Comparison of ENCODE assay signal across 13 mouse cellular contexts in genomic region chr5:32066015-32066734, GRCm38 (mm10).
DNase-seq lines count a peak whose midpoint lies in the region; ATAC-seq and TF ChIP-seq lines count a peak whose summit lies in the region.
"Had no signal": no experiment of that assay in that cellular context is flagged by ENCODE, and none has a peak within 500 bp of the region (broad histone marks: within the 10 kb centered on the region; RNA-seq: fewer than 3 reads in every experiment).

No protein-coding gene starts in this region.

- no peak for ATAC-seq in heart, embryonic 14.5 days (ENCODE audit: insufficient number of reproducible peaks, insufficient read depth, low FRiP score, low read depth)
- ATAC-seq in lung, embryonic 15.5 days (ENCODE audit: borderline replicate concordance, extremely low read depth, low FRiP score, low TSS enrichment) = peak; percentile 30; the same call in 1 of the 2 replicates
- 0 out of 2 replicates have a peak, but pooled peaks have one; percentile 32 for ATAC-seq in embryonic facial prominence, embryonic 15.5 days (ENCODE audit: insufficient number of reproducible peaks, low FRiP score, low TSS enrichment, low read depth)
- ATAC-seq in limb, embryonic 14.5 days (ENCODE audit: low FRiP score, low read depth) = no peak; the same call in 1 of the 2 replicates
- no peak for ATAC-seq in granulocyte monocyte progenitor cell, adult 5-6 weeks (replicated peaks; ENCODE audit: poor library complexity, severe bottlenecking)
- no peak for ATAC-seq in frontal cortex, adult (ENCODE audit: low TSS enrichment)
- ATAC-seq: CD4-positive, CD25-positive, alpha-beta regulatory T cell, adult 4 months had no signal

- TF ChIP-seq POLR2A in limb, embryonic 14.5 days (IDR thresholded peaks at IDR 0.05; ENCODE audit: borderline replicate concordance, extremely low read depth, insufficient read depth, insufficient read length) = no peak

- H3K27me3 ChIP-seq in heart, embryonic 14.5 days (ENCODE audit: control insufficient read depth, insufficient read depth, low read length) = no peaks in the 10 kb centered on the region
- H3K27me3 ChIP-seq in lung, embryonic 15.5 days = no peaks in the 10 kb centered on the region
- no peaks in the 10 kb centered on the region for H3K27me3 ChIP-seq in embryonic facial prominence, embryonic 15.5 days
- no peaks in the 10 kb centered on the region for H3K27me3 ChIP-seq in limb, embryonic 14.5 days (ENCODE audit: control insufficient read depth, insufficient read depth, low read length)
- H3K27me3 ChIP-seq: hindbrain, embryonic 13.5 days had no signal

- peaks cover 12 to 21% of the 10 kb centered on the region in 2 experiments for H3K4me1 ChIP-seq in heart, embryonic 14.5 days (ENCODE audit: control insufficient read depth in 2 of 2, insufficient read depth in 2 of 2, low read length in 2 of 2)
- H3K4me1 ChIP-seq in lung, embryonic 15.5 days = peaks cover 21% of the 10 kb centered on the region
- peaks cover 45% of the 10 kb centered on the region for H3K4me1 ChIP-seq in embryonic facial prominence, embryonic 15.5 days
- H3K4me1 ChIP-seq in limb, embryonic 14.5 days (ENCODE audit: control insufficient read depth, insufficient read depth, low read length) = peaks cover 11% of the 10 kb centered on the region
- H3K4me1 ChIP-seq: hindbrain, embryonic 13.5 days had no signal

- H3K4me2 ChIP-seq in heart, embryonic 14.5 days (ENCODE audit: low read length) = peak overlapping the region; percentile 1; the same call in 1 of the 2 replicates
- H3K4me2 ChIP-seq in lung, embryonic 15.5 days = no peak overlapping the region
- no peak overlapping the region for H3K4me2 ChIP-seq in embryonic facial prominence, embryonic 15.5 days (replicated peaks)
- no peak overlapping the region for H3K4me2 ChIP-seq in limb, embryonic 14.5 days (replicated peaks; ENCODE audit: low read depth, low read length, severe bottlenecking)
- H3K4me2 ChIP-seq: hindbrain, embryonic 13.5 days; liver, embryonic 11.5 days had no signal

- no peak overlapping the region for H3K4me3 ChIP-seq in heart, embryonic 14.5 days (ENCODE audit: control insufficient read depth in 1 of 2, insufficient read depth in 1 of 2, low read depth in 1 of 2, low read length in 2 of 2)
- H3K4me3 ChIP-seq in lung, embryonic 15.5 days = no peak overlapping the region
- H3K4me3 ChIP-seq in embryonic facial prominence, embryonic 15.5 days (replicated peaks) = no peak overlapping the region
- no peak overlapping the region for H3K4me3 ChIP-seq in limb, embryonic 14.5 days (replicated peaks; ENCODE audit: low read length)
- H3K4me3 ChIP-seq: hindbrain, embryonic 13.5 days had no signal

- H3K9ac ChIP-seq in heart, embryonic 14.5 days (ENCODE audit: low read length) = no peak overlapping the region
- H3K9ac ChIP-seq in lung, embryonic 15.5 days = no peak overlapping the region
- H3K9ac ChIP-seq in embryonic facial prominence, embryonic 15.5 days = no peak overlapping the region
- H3K9ac ChIP-seq in limb, embryonic 14.5 days (ENCODE audit: low read depth, low read length, severe bottlenecking) = no peak overlapping the region
- H3K9ac ChIP-seq: hindbrain, embryonic 13.5 days had no signal

- H3K27ac ChIP-seq in heart, embryonic 14.5 days (replicated peaks in 1 of 2; ENCODE audit: control insufficient read depth in 1 of 2, insufficient read depth in 1 of 2, low read depth in 2 of 2, low read length in 2 of 2) = peak overlapping the region; percentile 59 to 64
- H3K27ac ChIP-seq in lung, embryonic 15.5 days = peak overlapping the region; percentile 54
- H3K27ac ChIP-seq in embryonic facial prominence, embryonic 15.5 days (replicated peaks) = peak overlapping the region; percentile 71
- 0 out of 2 replicates have a peak overlapping the region, but pooled peaks have one; percentile 19 for H3K27ac ChIP-seq in limb, embryonic 14.5 days (replicated peaks; ENCODE audit: low read depth, low read length)
- H3K27ac ChIP-seq: hindbrain, embryonic 13.5 days had no signal

- WGBS in heart, embryonic 14.5 days = 20% methylated on average over 5 of the region's 5 CpGs
- 39% methylated on average over 5 of the region's 5 CpGs for WGBS in lung, embryonic 15.5 days
- 27% methylated on average over 5 of the region's 5 CpGs for WGBS in embryonic facial prominence, embryonic 15.5 days
- 46% methylated on average over 5 of the region's 5 CpGs for WGBS in limb, embryonic 14.5 days

- no peak for DNase-seq in heart, adult 8-10 months (ENCODE audit: low spot score)
- no peak for DNase-seq in lung, postnatal 25 days (ENCODE audit: low spot score)
- peak; percentile 23 for DNase-seq in limb, embryonic 14.5 days (ENCODE audit: low spot score)
- DNase-seq: cerebellum, adult 11 months; kidney, adult 9 months had no signal

- H3K36me3 ChIP-seq in heart, embryonic 14.5 days (ENCODE audit: control insufficient read depth, insufficient read depth, low read length) = no peaks in the 10 kb centered on the region
- no peaks in the 10 kb centered on the region for H3K36me3 ChIP-seq in lung, embryonic 15.5 days
- no peaks in the 10 kb centered on the region for H3K36me3 ChIP-seq in embryonic facial prominence, embryonic 15.5 days
- H3K36me3 ChIP-seq in limb, embryonic 14.5 days (ENCODE audit: control insufficient read depth, insufficient read depth, low read length) = no peaks in the 10 kb centered on the region
- H3K36me3 ChIP-seq: hindbrain, embryonic 13.5 days had no signal

- H3K9me3 ChIP-seq in heart, embryonic 14.5 days (ENCODE audit: control insufficient read depth, low read length) = no peaks in the 10 kb centered on the region
- no peaks in the 10 kb centered on the region for H3K9me3 ChIP-seq in lung, embryonic 15.5 days
- H3K9me3 ChIP-seq in embryonic facial prominence, embryonic 15.5 days (replicated peaks) = no peaks in the 10 kb centered on the region
- no peaks in the 10 kb centered on the region for H3K9me3 ChIP-seq in limb, embryonic 14.5 days (ENCODE audit: control insufficient read depth, low read length)
- H3K9me3 ChIP-seq: hindbrain, embryonic 13.5 days had no signal

Comparison
In these comparisons a context has a peak if more than half of its experiments do, and no peak if none do; other contexts are left out.
1. ATAC-seq: peak in lung, embryonic 15.5 days (single experiment) and embryonic facial prominence, embryonic 15.5 days (single experiment); none in heart, embryonic 14.5 days (single experiment), limb, embryonic 14.5 days (single experiment), granulocyte monocyte progenitor cell, adult 5-6 weeks (single experiment) and frontal cortex, adult (single experiment).
2. H3K27ac ChIP-seq: peak in every context shown above with its lines; median percentile 71 in embryonic facial prominence, embryonic 15.5 days; 62 in heart, embryonic 14.5 days; 54 in lung, embryonic 15.5 days; 19 in limb, embryonic 14.5 days.